Mouse (Mus musculus) C2C12 (cell line): ENCODE results near the gene Tekt4. TPM values are rescaled to one million over a fixed set of nuclear protein-coding genes. Genes with fewer than 3 reads are reported as not detected.

ENCODE experiments used
- H3K27me3 ChIP-seq: one replicate; pipeline ENCODE4 v1.6.1; 2011; ENCODE audit not compliant: control insufficient read depth, insufficient read depth, insufficient read length
- H3K36me3 ChIP-seq: one replicate; pipeline ENCODE4 v1.6.1; 2011; ENCODE audit not compliant: control insufficient read depth, insufficient read depth
- H3K4me3 ChIP-seq: one replicate; pipeline ENCODE4 v1.5.1; 2011; ENCODE audit warnings: mild to moderate bottlenecking, control low read depth; ENCODE audit not compliant: poor library complexity, insufficient read depth, severe bottlenecking
- H3K79me2 ChIP-seq: one replicate; pipeline ENCODE4 v1.6.1; 2011; ENCODE audit not compliant: control insufficient read depth, insufficient read depth
- H3K79me3 ChIP-seq: one replicate; pipeline ENCODE4 v1.6.1; 2011; ENCODE audit warnings: low read depth, control low read depth
- H3ac ChIP-seq: one replicate; pipeline ENCODE3; 2011; ENCODE audit warnings: low read depth; ENCODE audit not compliant: control insufficient read depth, insufficient read length
- CEBPB ChIP-seq: IDR thresholded peaks from one replicate; pipeline ENCODE4 v1.6.1; 2011; ENCODE audit warnings: low read depth, mild to moderate bottlenecking, control low read depth, moderate library complexity
- CTCF ChIP-seq: IDR thresholded peaks from one replicate; pipeline ENCODE4 v1.5.1; 2011; ENCODE audit not compliant: control insufficient read depth, insufficient read depth, insufficient read length
- FOSL1 ChIP-seq: IDR thresholded peaks from one replicate; pipeline ENCODE4 v1.8.0; 2011; ENCODE audit warnings: mild to moderate bottlenecking, low read length; ENCODE audit not compliant: poor library complexity, insufficient read depth, severe bottlenecking
- MAX ChIP-seq: IDR thresholded peaks from one replicate; pipeline ENCODE4 v1.6.1; 2011; ENCODE audit warnings: mild to moderate bottlenecking, control low read depth
- MYOD1 ChIP-seq: IDR thresholded peaks from one replicate; pipeline ENCODE4 v1.6.1; 2011; ENCODE audit warnings: low read depth; ENCODE audit not compliant: control insufficient read depth, insufficient read length
- MYOG ChIP-seq: IDR thresholded peaks from one replicate; pipeline ENCODE4 v1.6.1; 2011; ENCODE audit not compliant: control insufficient read depth, insufficient read length; ENCODE audit errors: extremely low read depth
- USF1 ChIP-seq: IDR thresholded peaks from one replicate; pipeline ENCODE4 v1.6.1; 2011; ENCODE audit warnings: low read depth, mild to moderate bottlenecking, control low read depth, moderate library complexity
- polyA plus RNA-seq: library from polyadenylated mRNA; unstranded; fragments of >200 nt; fragmentation: generic; extraction: Trizol; gene quantifications from one replicate; pipeline ENCODE4 v1.2.1, GENCODE M21; 2012; ENCODE audit warnings: missing spikeins

Gene Tekt4
- polyA plus RNA-seq, 1 experiment, result not detected

- Histone ChIP-seq H3ac (no peak overlapping the region), H3K79me2 (no peaks in the 10 kb centered on the region), H3K27me3 (peaks cover 48% of the 10 kb centered on the region), H3K4me3 (no peak overlapping the region), H3K36me3 (no peaks in the 10 kb centered on the region), H3K79me3 (no peaks in the 10 kb centered on the region)
- no peak for TF ChIP-seq CTCF
- TF ChIP-seq FOSL1, result no peak
Observed at GRCm38 (mm10) chr17:25464091-25464490, 9.7 kb downstream of the Tekt4 start.

GRCm38 (mm10) chr17:25466257-25466656 is 11.8 kb downstream of the Tekt4 start:
- H3K27me3 ChIP-seq, result peaks cover 54% of the 10 kb centered on the region
- H3ac ChIP-seq, result no peak overlapping the region
- no peaks in the 10 kb centered on the region for H3K36me3 ChIP-seq
- H3K79me2 ChIP-seq, result no peaks in the 10 kb centered on the region
- no peak overlapping the region for H3K4me3 ChIP-seq
- TF ChIP-seq CTCF (no peak), MAX (no peak), FOSL1 (no peak), CEBPB (no peak), MYOD1 (no peak), USF1 (no peak), MYOG (no peak)
- no peaks in the 10 kb centered on the region for H3K79me3 ChIP-seq

- H3K27me3 ChIP-seq, result peaks cover 57% of the 10 kb centered on the region
- no peak overlapping the region for H3K4me3 ChIP-seq
- no peaks in the 10 kb centered on the region for H3K79me2 ChIP-seq
- no peaks in the 10 kb centered on the region for H3K79me3 ChIP-seq
- no peaks in the 10 kb centered on the region for H3K36me3 ChIP-seq
- no peak for TF ChIP-seq MAX
- no peak for TF ChIP-seq USF1
- no peak for TF ChIP-seq MYOD1
- TF ChIP-seq FOSL1, result no peak
- TF ChIP-seq CEBPB, result no peak
- TF ChIP-seq CTCF, result no peak
- no peak for TF ChIP-seq MYOG
- H3ac ChIP-seq, result no peak overlapping the region
Observed at GRCm38 (mm10) chr17:25467781-25468180, 13.4 kb downstream of the Tekt4 start.

- Histone ChIP-seq H3K79me3 (no peaks in the 10 kb centered on the region), H3K36me3 (no peaks in the 10 kb centered on the region), H3K27me3 (peaks cover 57% of the 10 kb centered on the region), H3K4me3 (no peak overlapping the region), H3K79me2 (no peaks in the 10 kb centered on the region), H3ac (no peak overlapping the region)
- no peak for TF ChIP-seq MYOD1
- no peak for TF ChIP-seq USF1
- no peak for TF ChIP-seq MAX
- TF ChIP-seq FOSL1, result no peak
- TF ChIP-seq CEBPB, result no peak
Observed at GRCm38 (mm10) chr17:25468301-25468700, 13.9 kb downstream of the Tekt4 start.

- H3K79me3 ChIP-seq, result no peaks in the 10 kb centered on the region
- peaks cover 57% of the 10 kb centered on the region for H3K27me3 ChIP-seq
- no peaks in the 10 kb centered on the region for H3K79me2 ChIP-seq
- H3ac ChIP-seq, result no peak overlapping the region
- H3K36me3 ChIP-seq, result no peaks in the 10 kb centered on the region
- H3K4me3 ChIP-seq, result no peak overlapping the region
- TF ChIP-seq MYOG (no peak), CTCF (peak; percentile 61), MAX (no peak)
Observed at GRCm38 (mm10) chr17:25469798-25470197, 15.4 kb downstream of the Tekt4 start.

- Histone ChIP-seq H3K36me3 (no peaks in the 10 kb centered on the region), H3K79me3 (no peaks in the 10 kb centered on the region), H3ac (no peak overlapping the region), H3K4me3 (no peak overlapping the region), H3K79me2 (no peaks in the 10 kb centered on the region), H3K27me3 (peaks cover 63% of the 10 kb centered on the region)
- no peak for TF ChIP-seq CTCF
- TF ChIP-seq MAX, result no peak
- no peak for TF ChIP-seq USF1
- TF ChIP-seq MYOG, result no peak
- TF ChIP-seq CEBPB, result no peak
- TF ChIP-seq MYOD1, result no peak
- TF ChIP-seq FOSL1, result no peak
Observed at GRCm38 (mm10) chr17:25471418-25471817, 17.0 kb downstream of the Tekt4 start.
